Mouse (Mus musculus) liver, postnatal 0 days (tissue): ENCODE results near the gene Ppp1r12b.

Source experiments
- CTCF ChIP-seq: sonication (generic); IDR thresholded peaks from 2 replicates; pipeline ENCODE4 v1.5.1; 2016; ENCODE audit warnings: antibody characterized with exemption, low read depth
- EP300 ChIP-seq: IDR thresholded peaks from 2 replicates; pipeline ENCODE4 v1.6.1; 2016; ENCODE audit warnings: antibody characterized with exemption, low read depth, mild to moderate bottlenecking

GRCm38 (mm10) chr1:134947590-134947989 is 8.2 kb downstream of the Ppp1r12b start:
- TF ChIP-seq EP300 = no peak
- no peak for TF ChIP-seq CTCF
